Mouse (Mus musculus): Measurements from ENCODE around the gene Prkaa2.
"Not testable (repeated sequence)": the region's sequence is repeated elsewhere in the genome, so short reads cannot be mapped to it uniquely, and the experiment has no call there.

Gene Prkaa2

DNA sequence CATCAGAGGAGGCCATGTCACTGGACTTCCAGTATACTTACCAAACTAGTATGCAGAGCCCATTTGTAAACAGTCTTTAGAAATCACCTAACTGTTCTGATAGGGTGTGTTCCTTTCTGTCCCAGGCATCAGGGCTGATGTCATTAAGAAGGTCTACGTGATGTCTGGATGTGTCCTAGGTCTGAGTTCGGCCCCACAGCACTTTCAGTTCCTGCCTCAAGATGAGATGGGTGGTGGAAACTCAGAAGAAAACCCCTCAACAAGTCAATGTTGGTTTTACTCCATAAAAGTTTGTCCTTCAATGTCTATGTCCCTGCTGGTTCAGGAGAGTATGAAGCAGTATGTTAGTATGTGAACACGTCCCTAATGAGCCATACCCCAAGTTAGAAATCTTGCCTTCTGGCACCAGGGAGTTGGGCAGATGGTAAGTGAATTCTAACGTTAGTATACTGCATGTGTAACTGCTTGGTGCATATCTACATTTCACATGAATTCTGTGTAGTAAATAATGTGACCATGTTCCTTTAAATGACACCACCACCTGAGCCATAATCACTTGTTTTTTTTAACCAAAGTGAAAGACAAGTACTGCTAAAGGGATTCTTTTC lies 93.6 kb downstream of the Prkaa2 start:
- DNase-seq (ENCODE audit: low spot score in 2 of 2): no peak

- DNase-seq (ENCODE audit: low spot score in 2 of 2): no peak
These were observed 94.2 kb downstream of the Prkaa2 start for GRCm38 (mm10) chr4:105015496-105015895.

DNA sequence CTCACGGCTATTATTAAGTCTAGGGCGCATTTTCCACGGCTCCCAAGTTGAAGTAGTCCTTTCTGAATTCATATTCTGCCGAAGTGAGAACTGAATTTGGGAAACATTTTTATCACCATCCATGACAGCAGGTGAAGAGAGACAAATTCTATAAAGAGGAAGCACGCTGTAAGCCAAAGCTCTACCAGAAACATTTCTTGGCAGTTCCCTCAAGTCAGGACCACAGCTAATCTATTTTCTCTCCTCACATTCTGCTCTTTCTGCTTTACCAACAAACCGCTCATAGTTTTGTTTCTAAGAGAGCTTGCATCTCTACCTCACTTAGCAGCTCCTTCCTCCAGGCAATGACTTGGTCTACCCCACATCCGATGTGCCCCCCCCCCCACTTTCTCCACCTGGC lies 96.0 kb downstream of the Prkaa2 start:
- no peak for DNase-seq (ENCODE audit: low spot score in 2 of 2)

GRCm38 (mm10) chr4:105007360-105008018 lies 102.2 kb downstream of the Prkaa2 start:
- DNase-seq (ENCODE audit: low spot score in 2 of 2): no peak

- DNase-seq (ENCODE audit: low spot score in 2 of 2): not testable (repeated sequence)
These were observed 105.0 kb downstream of the Prkaa2 start for GRCm38 (mm10) chr4:105004649-105005048.

GRCm38 (mm10) chr4:105004135-105004534 lies 105.6 kb downstream of the Prkaa2 start:
- no peak for DNase-seq (ENCODE audit: low spot score in 2 of 2)

- DNase-seq (ENCODE audit: low spot score in 2 of 2): no peak
These were observed 108.0 kb downstream of the Prkaa2 start for GRCm38 (mm10) chr4:105001736-105002135.

DNA sequence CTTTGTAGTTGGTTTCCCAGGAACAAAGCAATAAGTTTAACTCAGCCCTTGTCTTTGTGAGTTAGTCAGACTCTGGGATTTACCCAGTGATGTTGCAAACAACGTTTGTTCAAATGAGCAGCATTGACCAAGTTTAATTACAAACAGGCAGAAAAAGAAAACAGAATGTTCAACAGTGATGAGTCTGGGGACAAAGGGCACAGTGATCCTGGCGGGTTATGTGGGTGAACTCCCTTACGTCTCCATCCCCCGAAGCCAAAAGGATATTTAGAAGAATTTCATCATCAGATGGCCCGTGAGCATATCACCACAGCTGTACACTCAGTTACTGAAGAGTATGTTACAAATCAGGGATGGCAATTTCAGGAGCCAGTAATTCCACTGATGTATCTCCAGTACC lies 110.0 kb downstream of the Prkaa2 start:
- DNase-seq (ENCODE audit: low spot score in 2 of 2): no peak

- DNase-seq (ENCODE audit: low spot score in 2 of 2): no peak
These were observed 116.4 kb downstream of the Prkaa2 start for GRCm38 (mm10) chr4:104993140-104993874.

- no peak for DNase-seq (ENCODE audit: low spot score in 2 of 2)
These were observed 117.4 kb downstream of the Prkaa2 start for GRCm38 (mm10) chr4:104992271-104992670.

GRCm38 (mm10) chr4:104990686-104991085 lies 119.0 kb downstream of the Prkaa2 start:
- no peak for DNase-seq (ENCODE audit: low spot score in 2 of 2)

DNA sequence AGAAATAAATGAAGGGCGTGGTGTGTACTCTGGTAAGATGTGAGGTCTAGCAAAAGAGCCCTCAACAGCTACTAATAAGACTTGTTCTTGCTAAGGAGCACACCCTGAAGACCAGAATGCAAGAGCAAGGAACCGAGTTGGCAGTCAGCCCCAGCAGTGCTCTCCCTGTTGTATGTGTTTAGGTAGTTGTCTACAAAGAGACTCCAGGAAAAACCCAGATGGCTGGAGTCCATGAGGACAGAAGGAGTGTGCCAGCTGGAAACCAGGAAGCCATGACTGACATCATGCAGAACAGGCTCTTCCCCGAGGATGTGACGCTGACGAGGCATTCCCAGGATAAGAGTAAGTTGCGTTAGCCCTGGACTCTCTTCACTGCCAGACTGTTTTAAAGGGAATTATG lies 119.7 kb downstream of the Prkaa2 start:
- DNase-seq (ENCODE audit: low spot score in 2 of 2): no peak

DNA sequence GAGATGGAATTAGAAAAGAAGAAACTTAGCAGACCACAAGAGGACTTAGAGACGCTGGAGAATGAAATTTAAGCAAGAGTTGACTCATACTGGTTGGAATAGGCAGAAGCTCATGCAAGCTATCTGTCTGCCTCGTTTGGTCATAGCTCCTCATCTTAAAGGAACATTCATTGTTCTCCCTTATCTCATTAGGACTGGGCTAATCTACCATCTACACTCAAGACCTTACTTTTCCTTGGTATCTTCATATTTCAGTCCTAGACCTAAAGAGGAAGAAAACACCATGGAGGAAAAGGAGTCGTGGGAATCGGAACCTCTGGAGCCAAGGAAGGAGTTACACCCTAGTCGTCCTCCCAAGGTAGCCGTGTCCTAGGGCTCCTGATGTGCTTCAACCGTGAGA lies 121.0 kb downstream of the Prkaa2 start:
- no peak for DNase-seq (ENCODE audit: low spot score in 2 of 2)

GRCm38 (mm10) chr4:104988102-104988501 lies 121.6 kb downstream of the Prkaa2 start:
- DNase-seq (ENCODE audit: low spot score in 2 of 2): no peak

DNA sequence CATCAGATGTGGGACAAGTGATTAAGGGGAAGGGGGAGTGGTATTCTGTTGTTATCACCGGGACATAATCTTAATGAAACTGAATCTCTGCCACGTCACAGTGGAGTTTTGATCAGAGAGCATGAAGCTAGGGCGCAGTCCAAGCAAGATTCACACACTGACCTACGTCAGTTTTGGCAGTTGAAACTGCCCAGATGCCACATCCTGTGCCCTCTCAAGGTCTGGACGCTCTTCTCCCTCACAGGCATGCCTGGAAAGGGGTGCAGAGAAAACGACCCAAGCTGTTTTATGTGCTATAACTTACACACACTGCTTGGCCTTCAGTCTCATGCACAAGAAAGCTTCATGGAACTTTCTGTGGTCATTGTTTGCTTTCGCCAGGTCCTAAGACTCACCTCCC lies 122.1 kb downstream of the Prkaa2 start:
- no peak for DNase-seq (ENCODE audit: low spot score in 2 of 2)

- no peak for DNase-seq (ENCODE audit: low spot score in 2 of 2)
These were observed 123.6 kb downstream of the Prkaa2 start for GRCm38 (mm10) chr4:104985960-104986632.
